Mouse (Mus musculus): ENCODE data around the gene Cdkn1b. TPM values are rescaled to one million over a fixed set of nuclear protein-coding genes. Genes with fewer than 3 reads are reported as not detected.

Cdkn1b gene
- polyA plus RNA-seq, 1 experiment: 84.8 TPM

GRCm38 (mm10) chr6:134927595-134928095 lies 7.4 kb downstream of the Cdkn1b start:
- Histone ChIP-seq H3K4me1 (ENCODE audit: control insufficient read depth, insufficient read depth, low read length) (peaks cover 18% of the 10 kb centered on the region), H3K27ac (ENCODE audit: insufficient read depth, low read depth, low read length) (peak overlapping the region; percentile 95), H3K4me3 (ENCODE audit: insufficient read depth, low read length) (peak overlapping the region; percentile 81)
- TF ChIP-seq POLR2A (IDR thresholded peaks at IDR 0.05; ENCODE audit: borderline replicate concordance, low read depth, low read length): no peak
- TF ChIP-seq CTCF (IDR thresholded peaks at IDR 0.05; ENCODE audit: low read depth, low read length): no peak

DNA sequence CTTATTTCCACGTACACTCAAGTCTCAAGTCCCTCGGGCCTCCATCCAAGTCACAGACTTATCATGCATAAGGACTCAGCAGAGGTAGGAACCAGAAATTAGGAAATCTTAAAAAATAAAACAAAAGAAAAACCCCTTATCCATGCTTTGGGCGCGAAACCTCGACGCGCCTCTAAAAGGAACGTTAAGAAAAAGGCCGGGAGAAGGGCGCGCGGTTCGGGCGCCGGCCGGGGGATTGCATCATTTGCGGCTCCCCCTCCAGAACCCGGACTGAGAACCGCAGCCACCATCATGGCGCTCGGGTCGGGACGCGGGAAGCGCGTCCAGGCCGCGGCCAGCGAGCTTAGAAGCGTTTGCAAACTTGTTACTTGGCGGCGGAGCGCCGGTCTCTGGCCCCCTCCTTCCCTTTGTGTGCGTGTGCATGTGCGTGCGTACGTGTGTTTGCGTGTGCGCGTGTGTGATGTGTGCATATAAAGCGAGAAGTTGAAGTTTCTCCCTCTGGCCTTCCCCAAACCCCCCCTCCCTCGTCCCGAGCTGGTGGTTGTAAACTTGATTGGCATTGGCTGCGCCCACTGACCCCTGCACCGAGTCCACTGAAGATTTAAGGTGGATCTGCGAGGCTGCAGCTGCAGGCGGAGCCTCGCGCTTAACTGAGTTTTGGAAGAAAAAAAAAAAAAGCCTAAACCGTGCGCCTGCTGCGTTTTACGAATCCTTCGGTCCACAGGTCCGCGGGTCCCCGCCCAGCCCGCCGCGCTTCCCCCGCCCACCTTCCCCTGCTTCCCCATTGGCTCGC lies 8.1 kb downstream of the Cdkn1b start:
- peak overlapping the region; percentile 81 for H3K4me3 ChIP-seq (ENCODE audit: insufficient read depth, low read length)
- H3K27ac ChIP-seq (ENCODE audit: insufficient read depth, low read depth, low read length): peak overlapping the region; percentile 95
- peaks cover 24% of the 10 kb centered on the region for H3K4me1 ChIP-seq (ENCODE audit: control insufficient read depth, insufficient read depth, low read length)
- no peak for TF ChIP-seq CTCF (IDR thresholded peaks at IDR 0.05; ENCODE audit: low read depth, low read length)
- no peak for TF ChIP-seq POLR2A (IDR thresholded peaks at IDR 0.05; ENCODE audit: borderline replicate concordance, low read depth, low read length)

- TF ChIP-seq POLR2A (IDR thresholded peaks at IDR 0.05; ENCODE audit: borderline replicate concordance, low read depth, low read length): no peak
- TF ChIP-seq CTCF (IDR thresholded peaks at IDR 0.05; ENCODE audit: low read depth, low read length): no peak
- H3K4me3 ChIP-seq (ENCODE audit: insufficient read depth, low read length): peak overlapping the region; percentile 81
- peak overlapping the region; percentile 35 for H3K27ac ChIP-seq (ENCODE audit: insufficient read depth, low read depth, low read length)
- H3K4me1 ChIP-seq (ENCODE audit: control insufficient read depth, insufficient read depth, low read length): peaks cover 20% of the 10 kb centered on the region
Observed at GRCm38 (mm10) chr6:134928889-134929310, 8.7 kb downstream of the Cdkn1b start.

DNA sequence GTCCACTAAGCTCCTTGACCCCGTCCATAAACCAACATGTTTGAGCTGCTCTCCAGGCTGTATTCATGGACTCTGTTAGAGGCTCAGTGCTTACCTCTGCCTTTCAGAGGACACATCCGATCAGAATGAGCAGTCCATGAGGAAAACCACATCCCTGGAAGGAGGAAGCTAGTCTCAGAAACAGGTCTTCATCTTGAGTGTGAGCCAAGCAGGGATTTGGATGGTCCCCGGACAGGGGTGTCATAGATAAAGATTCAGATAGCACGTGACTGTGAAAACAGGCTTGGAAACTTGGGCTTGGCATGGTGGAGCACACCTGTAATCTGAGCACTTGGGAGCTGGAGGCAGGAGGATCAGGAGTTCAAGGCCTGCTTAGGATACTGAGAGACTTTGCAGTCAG lies 9.7 kb downstream of the Cdkn1b start:
- TF ChIP-seq CTCF (IDR thresholded peaks at IDR 0.05; ENCODE audit: low read depth, low read length) (no peak), POLR2A (IDR thresholded peaks at IDR 0.05; ENCODE audit: borderline replicate concordance, low read depth, low read length) (no peak)
- Histone ChIP-seq H3K27ac (ENCODE audit: insufficient read depth, low read depth, low read length) (0 out of 2 replicates have a peak overlapping the region, but pooled peaks have one; percentile 22), H3K4me1 (ENCODE audit: control insufficient read depth, insufficient read depth, low read length) (peaks cover 20% of the 10 kb centered on the region), H3K4me3 (ENCODE audit: insufficient read depth, low read length) (peak overlapping the region; percentile 53)

GRCm38 (mm10) chr6:134930383-134930782 lies 10.2 kb downstream of the Cdkn1b start:
- H3K4me3 ChIP-seq (ENCODE audit: insufficient read depth, low read length): peak overlapping the region; percentile 53; the same call in 1 of the 2 replicates
- H3K27ac ChIP-seq (ENCODE audit: insufficient read depth, low read depth, low read length): no peak overlapping the region
- peaks cover 20% of the 10 kb centered on the region for H3K4me1 ChIP-seq (ENCODE audit: control insufficient read depth, insufficient read depth, low read length)
- TF ChIP-seq CTCF (IDR thresholded peaks at IDR 0.05; ENCODE audit: low read depth, low read length) (no peak), POLR2A (IDR thresholded peaks at IDR 0.05; ENCODE audit: borderline replicate concordance, low read depth, low read length) (no peak)

DNA sequence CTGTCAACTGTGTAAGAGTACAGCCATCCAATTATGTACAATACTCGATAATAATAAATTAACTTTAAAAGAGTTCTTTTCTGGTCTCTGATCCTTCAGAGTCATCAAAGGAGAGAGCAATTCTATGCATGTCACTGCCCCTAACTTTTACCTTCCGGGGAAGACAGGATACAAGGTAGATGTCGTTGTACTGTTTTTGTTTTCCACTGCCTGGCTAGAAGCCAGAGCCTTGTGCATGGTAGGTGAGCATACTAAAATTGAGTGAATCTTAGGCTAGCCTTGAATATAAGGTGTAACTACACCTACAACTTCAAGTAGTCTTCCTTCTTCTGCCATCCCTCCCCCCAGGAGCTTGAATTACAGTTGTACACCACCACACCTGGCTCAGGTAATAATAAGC lies 10.9 kb downstream of the Cdkn1b start:
- Histone ChIP-seq H3K4me3 (ENCODE audit: insufficient read depth, low read length) (no peak overlapping the region), H3K27ac (ENCODE audit: insufficient read depth, low read depth, low read length) (no peak overlapping the region), H3K4me1 (ENCODE audit: control insufficient read depth, insufficient read depth, low read length) (peaks cover 20% of the 10 kb centered on the region)
- no peak for TF ChIP-seq CTCF (IDR thresholded peaks at IDR 0.05; ENCODE audit: low read depth, low read length)
- TF ChIP-seq POLR2A (IDR thresholded peaks at IDR 0.05; ENCODE audit: borderline replicate concordance, low read depth, low read length): no peak

- H3K27ac ChIP-seq (ENCODE audit: insufficient read depth, low read depth, low read length): no peak overlapping the region
- no peak overlapping the region for H3K4me3 ChIP-seq (ENCODE audit: insufficient read depth, low read length)
- TF ChIP-seq POLR2A (IDR thresholded peaks at IDR 0.05; ENCODE audit: borderline replicate concordance, low read depth, low read length) (no peak), CTCF (IDR thresholded peaks at IDR 0.05; ENCODE audit: low read depth, low read length) (no peak)
- H3K4me1 ChIP-seq (ENCODE audit: control insufficient read depth, insufficient read depth, low read length): peaks cover 20% of the 10 kb centered on the region
Observed at GRCm38 (mm10) chr6:134932486-134933206, 12.4 kb downstream of the Cdkn1b start.

- H3K27ac ChIP-seq (ENCODE audit: insufficient read depth, low read depth, low read length): no peak overlapping the region
- TF ChIP-seq POLR2A (IDR thresholded peaks at IDR 0.05; ENCODE audit: borderline replicate concordance, low read depth, low read length): no peak
- TF ChIP-seq CTCF (IDR thresholded peaks at IDR 0.05; ENCODE audit: low read depth, low read length): no peak
- H3K4me1 ChIP-seq (ENCODE audit: control insufficient read depth, insufficient read depth, low read length): peaks cover 20% of the 10 kb centered on the region
- H3K4me3 ChIP-seq (ENCODE audit: insufficient read depth, low read length): no peak overlapping the region
Observed at GRCm38 (mm10) chr6:134933207-134933558, 13.0 kb downstream of the Cdkn1b start.

- peaks cover 20% of the 10 kb centered on the region for H3K4me1 ChIP-seq (ENCODE audit: control insufficient read depth, insufficient read depth, low read length)
- H3K4me3 ChIP-seq (ENCODE audit: insufficient read depth, low read length): no peak overlapping the region
- no peak overlapping the region for H3K27ac ChIP-seq (ENCODE audit: insufficient read depth, low read depth, low read length)
- no peak for TF ChIP-seq POLR2A (IDR thresholded peaks at IDR 0.05; ENCODE audit: borderline replicate concordance, low read depth, low read length)
- TF ChIP-seq CTCF (IDR thresholded peaks at IDR 0.05; ENCODE audit: low read depth, low read length): no peak
Observed at GRCm38 (mm10) chr6:134934305-134934704, 14.1 kb downstream of the Cdkn1b start.

GRCm38 (mm10) chr6:134939781-134940180 lies 19.6 kb downstream of the Cdkn1b start:
- TF ChIP-seq CTCF (IDR thresholded peaks at IDR 0.05; ENCODE audit: low read depth, low read length): no peak
- no peak overlapping the region for H3K4me3 ChIP-seq (ENCODE audit: insufficient read depth, low read length)
- peaks cover 6% of the 10 kb centered on the region; the same call in 1 of the 2 replicates for H3K4me1 ChIP-seq (ENCODE audit: control insufficient read depth, insufficient read depth, low read length)
- no peak overlapping the region for H3K27ac ChIP-seq (ENCODE audit: insufficient read depth, low read depth, low read length)

Measured in bone marrow macrophage, adult 2 months (primary cell).